Mouse (Mus musculus): ENCODE measurements at regions not wholly inside any gene's neighbourhood (a gene's known extent, or its start where the extent isn't known, plus 50 kb on each side); places are given as distances from the start of the nearest gene placed in this dataset.
A peak's percentile ranks its signal among the peaks of the same experiment; 100 is the strongest.

DNA sequence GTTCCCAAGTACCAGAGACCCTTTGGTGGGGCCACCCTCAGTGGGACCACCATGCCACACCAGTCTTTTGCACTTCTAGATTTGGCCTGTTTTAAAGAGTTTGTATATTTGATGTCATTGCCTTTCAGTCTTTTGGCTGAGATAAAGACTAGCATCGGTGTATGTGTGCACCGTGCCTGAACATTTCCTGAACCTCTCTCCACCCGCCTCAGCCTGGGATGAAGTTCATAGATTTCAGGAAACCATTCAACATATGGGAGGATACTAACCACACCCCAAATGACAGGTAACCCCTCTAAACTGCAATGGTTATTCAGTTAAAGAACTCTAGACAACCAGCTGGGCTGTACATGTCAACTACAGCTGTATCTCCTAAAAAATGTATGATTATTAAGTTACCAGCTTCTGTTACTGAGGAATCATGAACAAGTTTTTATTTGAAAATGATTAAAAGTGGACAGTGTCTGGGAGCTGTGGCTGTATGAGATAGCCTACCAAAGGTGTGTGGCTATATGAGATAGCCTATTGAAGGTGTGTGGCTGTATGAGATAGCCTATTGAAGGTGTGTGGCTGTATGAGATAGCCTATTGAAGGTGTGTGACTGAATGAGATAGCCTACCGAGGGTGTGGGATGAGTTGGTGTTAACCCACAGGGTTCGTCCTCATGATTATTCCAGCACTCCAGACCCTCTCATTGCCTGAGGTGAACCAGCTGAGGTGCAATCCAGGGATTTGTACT lies 280.6 kb downstream of the Satb1 start:
- Histone ChIP-seq H3K27me3 (ENCODE audit: control insufficient read depth, insufficient read depth, low read depth, low read length) (no peaks in the 10 kb centered on the region), H3K36me3 (ENCODE audit: control insufficient read depth, insufficient read depth) (no peaks in the 10 kb centered on the region), H3K4me2 (ENCODE audit: low read depth, low read length) (no peak overlapping the region), H3K27ac (ENCODE audit: low read length) (no peak overlapping the region), H3K4me3 (ENCODE audit: low read depth, low read length) (no peak overlapping the region), H3K9me3 (replicated peaks; ENCODE audit: control insufficient read depth, low read length) (no peaks in the 10 kb centered on the region), H3K4me1 (ENCODE audit: control insufficient read depth, low read depth, low read length) (no peaks in the 10 kb centered on the region), H3K9ac (ENCODE audit: low read depth, low read length) (no peak overlapping the region)
- ATAC-seq (ENCODE audit: low read depth), result peak; percentile 80
- 52% methylated on average over 5 of the region's 5 CpGs for WGBS (ENCODE audit: insufficient replicate concordance)

DNA sequence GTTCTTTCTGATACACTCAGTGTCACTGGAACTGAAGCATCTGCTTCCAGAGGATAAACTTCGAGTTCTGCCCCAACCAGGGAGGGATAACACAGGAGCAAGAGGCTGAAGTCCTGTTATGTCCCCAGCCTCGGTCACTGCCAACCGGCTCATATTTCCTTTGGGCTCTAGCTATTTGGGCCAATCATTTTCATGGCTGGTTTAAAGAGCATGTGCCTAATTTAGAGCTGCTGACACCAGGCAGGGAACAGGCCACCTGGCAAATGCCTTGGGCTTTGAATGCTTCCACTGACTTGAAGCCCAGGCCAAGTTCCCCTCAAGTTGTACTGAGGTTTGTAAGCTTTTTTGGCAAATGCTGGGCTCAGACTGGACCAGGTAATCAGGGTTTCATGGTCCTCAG lies 286.1 kb downstream of the Satb1 start:
- Histone ChIP-seq H3K36me3 (ENCODE audit: control insufficient read depth, insufficient read depth) (no peaks in the 10 kb centered on the region), H3K4me1 (ENCODE audit: control insufficient read depth, low read depth, low read length) (no peaks in the 10 kb centered on the region), H3K9me3 (replicated peaks; ENCODE audit: control insufficient read depth, low read length) (no peaks in the 10 kb centered on the region), H3K27me3 (ENCODE audit: control insufficient read depth, insufficient read depth, low read depth, low read length) (no peaks in the 10 kb centered on the region), H3K4me2 (ENCODE audit: low read depth, low read length) (no peak overlapping the region), H3K27ac (ENCODE audit: low read length) (no peak overlapping the region), H3K9ac (ENCODE audit: low read depth, low read length) (no peak overlapping the region), H3K4me3 (ENCODE audit: low read depth, low read length) (no peak overlapping the region)
- ATAC-seq (ENCODE audit: low read depth), result no peak
- 48% methylated on average over 3 of the region's 3 CpGs for WGBS (ENCODE audit: insufficient replicate concordance)

- Histone ChIP-seq H3K9ac (ENCODE audit: low read depth, low read length) (no peak overlapping the region), H3K27me3 (ENCODE audit: control insufficient read depth, insufficient read depth, low read depth, low read length) (no peaks in the 10 kb centered on the region), H3K27ac (ENCODE audit: low read length) (no peak overlapping the region), H3K4me2 (ENCODE audit: low read depth, low read length) (no peak overlapping the region), H3K4me1 (ENCODE audit: control insufficient read depth, low read depth, low read length) (no peaks in the 10 kb centered on the region), H3K4me3 (ENCODE audit: low read depth, low read length) (no peak overlapping the region), H3K9me3 (replicated peaks; ENCODE audit: control insufficient read depth, low read length) (no peaks in the 10 kb centered on the region), H3K36me3 (ENCODE audit: control insufficient read depth, insufficient read depth) (no peaks in the 10 kb centered on the region)
- whole genome bisulfite sequencing (ENCODE audit: insufficient replicate concordance), result 30% methylated on average over 2 of the region's 2 CpGs
- ATAC-seq (ENCODE audit: low read depth), result no peak
Observed at GRCm38 (mm10) chr17:51542544-51542943, 290.5 kb downstream of the Satb1 start.

DNA sequence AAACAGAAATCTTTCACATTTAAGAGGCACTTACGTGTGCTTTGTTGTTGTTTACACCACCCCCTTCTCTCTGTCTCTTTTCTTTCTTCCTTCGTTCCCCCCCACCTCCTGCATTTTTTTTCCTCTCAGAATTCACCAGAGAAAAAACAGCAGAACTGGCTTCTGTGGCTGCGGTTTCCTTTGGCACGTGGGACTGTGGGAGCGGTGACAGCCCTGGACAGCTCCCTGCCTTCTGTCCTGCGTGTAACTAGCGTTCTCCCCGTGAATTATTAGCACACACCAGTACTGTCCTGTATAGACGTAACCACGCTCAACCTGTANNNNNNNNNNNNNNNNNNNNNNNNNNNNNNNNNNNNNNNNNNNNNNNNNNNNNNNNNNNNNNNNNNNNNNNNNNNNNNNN lies 298.4 kb downstream of the Satb1 start:
- Histone ChIP-seq H3K9ac (ENCODE audit: low read depth, low read length) (no peak overlapping the region), H3K36me3 (ENCODE audit: control insufficient read depth, insufficient read depth) (no peaks in the 10 kb centered on the region), H3K27me3 (ENCODE audit: control insufficient read depth, insufficient read depth, low read depth, low read length) (no peaks in the 10 kb centered on the region), H3K27ac (ENCODE audit: low read length) (no peak overlapping the region), H3K4me1 (ENCODE audit: control insufficient read depth, low read depth, low read length) (no peaks in the 10 kb centered on the region), H3K9me3 (replicated peaks; ENCODE audit: control insufficient read depth, low read length) (no peaks in the 10 kb centered on the region), H3K4me2 (ENCODE audit: low read depth, low read length) (no peak overlapping the region), H3K4me3 (ENCODE audit: low read depth, low read length) (no peak overlapping the region)
- WGBS (ENCODE audit: insufficient replicate concordance), result 30% methylated on average over 10 of the region's 10 CpGs
- no peak for ATAC-seq (ENCODE audit: low read depth)

DNA sequence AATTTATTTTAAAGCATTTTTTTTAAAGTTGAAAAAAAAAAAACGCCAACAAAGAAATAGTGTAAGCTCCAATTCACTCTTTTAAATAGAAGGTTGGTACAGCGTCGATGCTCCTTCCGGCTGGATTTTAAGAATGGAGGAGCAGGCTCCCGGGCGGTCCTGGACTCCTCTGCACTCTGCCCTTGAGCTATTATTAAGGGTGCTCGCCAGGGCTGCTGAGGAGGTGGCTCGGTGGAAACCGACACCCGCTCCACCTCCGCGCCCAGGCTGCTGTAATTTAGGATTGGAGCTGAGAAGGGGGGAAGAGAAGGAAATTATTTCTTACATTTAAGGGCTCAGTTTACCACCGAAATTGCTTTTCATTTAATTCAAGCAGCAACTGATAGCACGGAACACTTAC lies 298.8 kb downstream of the Satb1 start:
- Histone ChIP-seq H3K4me3 (ENCODE audit: low read depth, low read length) (no peak overlapping the region), H3K27me3 (ENCODE audit: control insufficient read depth, insufficient read depth, low read depth, low read length) (no peaks in the 10 kb centered on the region), H3K9ac (ENCODE audit: low read depth, low read length) (no peak overlapping the region), H3K9me3 (replicated peaks; ENCODE audit: control insufficient read depth, low read length) (no peaks in the 10 kb centered on the region), H3K27ac (ENCODE audit: low read length) (no peak overlapping the region), H3K4me2 (ENCODE audit: low read depth, low read length) (no peak overlapping the region), H3K36me3 (ENCODE audit: control insufficient read depth, insufficient read depth) (no peaks in the 10 kb centered on the region), H3K4me1 (ENCODE audit: control insufficient read depth, low read depth, low read length) (no peaks in the 10 kb centered on the region)
- ATAC-seq (ENCODE audit: low read depth), result no peak
- WGBS (ENCODE audit: insufficient replicate concordance), result 39% methylated on average over 14 of the region's 14 CpGs

DNA sequence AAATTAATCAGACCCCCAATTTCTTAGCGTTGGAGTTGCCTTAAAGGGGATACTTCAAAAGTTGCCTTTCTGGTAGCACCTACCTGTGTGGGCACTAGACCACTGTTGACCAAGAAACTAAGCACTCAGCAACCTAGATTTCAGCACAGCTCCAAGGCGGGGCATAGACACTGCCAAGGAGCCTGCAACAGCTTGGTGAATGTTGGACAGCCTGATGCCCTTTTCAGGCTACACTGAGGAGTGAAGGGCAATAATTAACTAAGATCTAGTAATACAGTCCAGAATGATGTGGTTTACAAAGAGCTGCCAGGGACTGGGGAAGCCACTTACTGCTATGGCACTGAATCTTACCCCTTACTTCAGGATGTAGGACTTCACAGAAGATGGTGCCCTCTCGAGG lies 304.9 kb downstream of the Satb1 start:
- Histone ChIP-seq H3K27ac (ENCODE audit: low read length) (no peak overlapping the region), H3K36me3 (ENCODE audit: control insufficient read depth, insufficient read depth) (no peaks in the 10 kb centered on the region), H3K4me3 (ENCODE audit: low read depth, low read length) (no peak overlapping the region), H3K9ac (ENCODE audit: low read depth, low read length) (no peak overlapping the region), H3K4me2 (ENCODE audit: low read depth, low read length) (no peak overlapping the region), H3K27me3 (ENCODE audit: control insufficient read depth, insufficient read depth, low read depth, low read length) (no peaks in the 10 kb centered on the region), H3K4me1 (ENCODE audit: control insufficient read depth, low read depth, low read length) (no peaks in the 10 kb centered on the region), H3K9me3 (replicated peaks; ENCODE audit: control insufficient read depth, low read length) (no peaks in the 10 kb centered on the region)
- 59% methylated on average over 3 of the region's 3 CpGs for WGBS (ENCODE audit: insufficient replicate concordance)
- ATAC-seq (ENCODE audit: low read depth), result no peak

- H3K9ac ChIP-seq (ENCODE audit: low read depth, low read length), result no peak overlapping the region
- no peak overlapping the region for H3K4me2 ChIP-seq (ENCODE audit: low read depth, low read length)
- H3K27me3 ChIP-seq (ENCODE audit: control insufficient read depth, insufficient read depth, low read depth, low read length), result no peaks in the 10 kb centered on the region
- H3K27ac ChIP-seq (ENCODE audit: low read length), result no peak overlapping the region
- ATAC-seq (ENCODE audit: low read depth), result no peak
- H3K4me3 ChIP-seq (ENCODE audit: low read depth, low read length), result no peak overlapping the region
- no peaks in the 10 kb centered on the region for H3K4me1 ChIP-seq (ENCODE audit: control insufficient read depth, low read depth, low read length)
- WGBS (ENCODE audit: insufficient replicate concordance), result 55% methylated on average over 7 of the region's 7 CpGs
- H3K36me3 ChIP-seq (ENCODE audit: control insufficient read depth, insufficient read depth), result no peaks in the 10 kb centered on the region
- no peaks in the 10 kb centered on the region for H3K9me3 ChIP-seq (replicated peaks; ENCODE audit: control insufficient read depth, low read length)
Observed at GRCm38 (mm10) chr17:51526881-51527280, 306.2 kb downstream of the Satb1 start.

- Histone ChIP-seq H3K4me3 (ENCODE audit: low read depth, low read length) (no peak overlapping the region), H3K9me3 (replicated peaks; ENCODE audit: control insufficient read depth, low read length) (no peaks in the 10 kb centered on the region), H3K27ac (ENCODE audit: low read length) (no peak overlapping the region), H3K27me3 (ENCODE audit: control insufficient read depth, insufficient read depth, low read depth, low read length) (no peaks in the 10 kb centered on the region), H3K36me3 (ENCODE audit: control insufficient read depth, insufficient read depth) (no peaks in the 10 kb centered on the region), H3K4me1 (ENCODE audit: control insufficient read depth, low read depth, low read length) (no peaks in the 10 kb centered on the region), H3K9ac (ENCODE audit: low read depth, low read length) (no peak overlapping the region), H3K4me2 (ENCODE audit: low read depth, low read length) (no peak overlapping the region)
- 46% methylated on average over 5 of the region's 5 CpGs for WGBS (ENCODE audit: insufficient replicate concordance)
- ATAC-seq (ENCODE audit: low read depth), result no peak
Observed at GRCm38 (mm10) chr17:51526464-51526863, 306.6 kb downstream of the Satb1 start.

DNA sequence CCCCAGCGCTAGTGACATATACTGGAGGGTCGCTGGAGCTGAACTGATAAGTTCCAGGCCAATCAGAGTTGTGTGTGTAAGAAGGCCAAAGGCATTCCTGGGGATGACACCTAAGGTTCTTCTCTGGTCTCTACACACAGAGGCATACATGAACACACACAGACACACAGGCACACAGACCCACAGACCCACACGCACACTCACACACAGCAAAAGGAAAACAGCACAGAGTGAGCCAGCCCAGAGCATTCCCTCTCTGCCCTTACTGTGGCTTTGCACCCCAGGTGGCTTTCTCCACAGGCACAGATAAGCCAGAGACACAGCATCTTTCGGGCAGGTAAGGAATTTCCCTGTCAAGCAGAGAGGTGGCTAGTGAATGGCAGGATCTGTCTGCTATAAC lies 307.1 kb downstream of the Satb1 start:
- Histone ChIP-seq H3K36me3 (ENCODE audit: control insufficient read depth, insufficient read depth) (no peaks in the 10 kb centered on the region), H3K4me3 (ENCODE audit: low read depth, low read length) (no peak overlapping the region), H3K27me3 (ENCODE audit: control insufficient read depth, insufficient read depth, low read depth, low read length) (no peaks in the 10 kb centered on the region), H3K4me1 (ENCODE audit: control insufficient read depth, low read depth, low read length) (no peaks in the 10 kb centered on the region), H3K9ac (ENCODE audit: low read depth, low read length) (no peak overlapping the region), H3K27ac (ENCODE audit: low read length) (no peak overlapping the region), H3K4me2 (ENCODE audit: low read depth, low read length) (no peak overlapping the region), H3K9me3 (replicated peaks; ENCODE audit: control insufficient read depth, low read length) (no peaks in the 10 kb centered on the region)
- WGBS (ENCODE audit: insufficient replicate concordance), result 48% methylated on average over 4 of the region's 4 CpGs
- ATAC-seq (ENCODE audit: low read depth), result no peak

All from liver, embryonic 16.5 days (tissue).